Mouse (Mus musculus) intestine, postnatal 0 days (tissue): ENCODE measurements around the gene Add3. TPM values are rescaled to one million over a fixed set of nuclear protein-coding genes. Genes with fewer than 3 reads are reported as not detected.

Experiments used
- ATAC-seq: fragments of 200-750 bp; cut with Nextera tagmentation; 2 replicates; pipeline ENCODE4 v1.8.0; 2017; ENCODE audit warnings: mild to moderate bottlenecking, moderate TSS enrichment, moderate library complexity
- H3K27ac ChIP-seq: fragments of 300-500 bp; sonication (generic); 2 replicates; pipeline ENCODE4 v1.5.1; 2014; ENCODE audit warnings: mild to moderate bottlenecking, low read depth, low read length, moderate library complexity
- H3K27me3 ChIP-seq: fragments of 300-500 bp; sonication (generic); replicated peaks from 2 replicates; pipeline ENCODE4 v1.6.1; 2014; ENCODE audit warnings: low read length, mixed read lengths; ENCODE audit not compliant: control insufficient read depth, insufficient read depth
- H3K36me3 ChIP-seq: fragments of 300-500 bp; sonication (generic); 2 replicates; pipeline ENCODE4 v1.6.1; 2014; ENCODE audit warnings: mild to moderate bottlenecking, moderate library complexity; ENCODE audit not compliant: control insufficient read depth, insufficient read depth
- H3K4me1 ChIP-seq: fragments of 300-500 bp; sonication (generic); replicated peaks from 2 replicates; pipeline ENCODE4 v1.6.1; 2014; ENCODE audit warnings: antibody characterized with exemption, low read length, mixed read lengths; ENCODE audit not compliant: control insufficient read depth, insufficient read depth
- H3K4me2 ChIP-seq: fragments of 300-500 bp; sonication (generic); replicated peaks from 2 replicates; pipeline ENCODE4 v1.6.1; 2014; ENCODE audit warnings: low read depth, mild to moderate bottlenecking, moderate library complexity
- H3K4me3 ChIP-seq: fragments of 300-500 bp; sonication (generic); 2 replicates; pipeline ENCODE4 v1.5.1; 2014; ENCODE audit warnings: low read depth, low read length
- H3K9ac ChIP-seq: fragments of 300-500 bp; sonication (generic); 2 replicates; pipeline ENCODE4 v1.6.1; 2014; ENCODE audit warnings: mild to moderate bottlenecking, low read depth, low read length
- H3K9me3 ChIP-seq: fragments of 300-500 bp; sonication (generic); 2 replicates; pipeline ENCODE4 v1.6.1; 2016; ENCODE audit warnings: mixed run types; ENCODE audit not compliant: control insufficient read depth
- CTCF ChIP-seq: sonication (generic); IDR thresholded peaks from 2 replicates; pipeline ENCODE4 v1.5.1; 2016; ENCODE audit warnings: low read depth, mild to moderate bottlenecking, control low read depth, antibody characterized with exemption, moderate library complexity
- WGBS: fragments of 180-500 bp; shearing (Covaris S2); extraction: QIAGEN DNeasy Blood & Tissue Kit; methylation state at CpG from one replicate; pipeline ENCODE4 v1.1.7; 2014; 5-methylcytosine and 5-hydroxymethylcytosine counted together
- polyA plus RNA-seq: library from polyadenylated mRNA; unstranded; fragments of >200 nt; fragmentation: Nextera tagmentation; extraction: Ambion mirVana; gene quantifications from 2 replicates; pipeline ENCODE4 v1.2.1, GENCODE M21; 2015

Add3 gene
- polyA plus RNA-seq, 1 experiment from 2014 or later: 46.8 TPM

- 82% methylated on average over 2 of the region's 2 CpGs for WGBS
- H3K36me3 ChIP-seq: no peaks in the 10 kb centered on the region; the same call in 1 of the 2 replicates
- no peak overlapping the region for H3K27ac ChIP-seq
- H3K9ac ChIP-seq: no peak overlapping the region
- H3K4me3 ChIP-seq: no peak overlapping the region
- H3K27me3 ChIP-seq: no peaks in the 10 kb centered on the region
- TF ChIP-seq CTCF: no peak
- 0 out of 2 replicates have a peak, but pooled peaks cover 3% of the 10 kb centered on the region for H3K4me1 ChIP-seq
- H3K9me3 ChIP-seq: no peaks in the 10 kb centered on the region
- no peak for ATAC-seq
- no peak overlapping the region for H3K4me2 ChIP-seq
These were observed 33.8 kb downstream of the Add3 start for GRCm38 (mm10) chr19:53174034-53174433.

DNA sequence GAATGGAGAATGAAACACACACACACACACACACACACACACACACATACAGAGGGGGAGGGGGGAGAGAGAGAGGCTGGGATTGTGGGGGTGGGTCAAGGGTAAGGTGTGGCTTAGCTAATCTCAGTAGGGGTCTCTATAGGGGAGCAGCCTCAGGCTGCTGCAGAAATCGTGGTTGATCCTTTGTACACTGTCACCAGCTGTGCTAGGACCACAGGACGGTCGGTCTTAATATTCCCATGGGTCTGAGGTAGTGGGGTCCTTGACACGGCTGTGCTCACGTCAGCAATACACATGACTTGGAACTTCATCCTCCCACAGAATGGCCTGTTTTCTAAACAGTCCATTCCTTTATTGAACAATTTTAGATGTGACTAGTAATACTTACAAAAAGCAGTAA is 35.3 kb downstream of the Add3 start:
- no peak for ATAC-seq
- WGBS: 84% methylated on average over 5 of the region's 5 CpGs

DNA sequence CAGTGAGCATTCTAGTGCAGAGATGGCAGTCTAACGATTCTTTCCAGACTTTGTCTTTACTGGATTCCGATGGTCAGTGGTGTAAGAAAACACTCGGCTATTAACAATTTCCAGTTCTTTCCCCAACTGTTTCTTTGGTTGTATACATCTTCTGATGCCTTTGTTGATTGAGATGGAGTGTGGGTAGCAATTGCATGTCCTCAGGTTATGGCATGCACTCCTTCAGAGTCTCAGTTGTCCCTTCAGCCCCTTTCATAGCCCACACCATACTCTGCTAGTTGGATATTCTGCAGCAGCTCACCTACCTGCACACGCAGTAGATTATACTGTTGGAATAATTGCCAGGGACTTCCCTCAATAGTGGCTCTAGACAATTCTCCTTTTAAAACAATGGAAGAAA is 36.3 kb downstream of the Add3 start:
- H3K4me3 ChIP-seq: no peak overlapping the region
- H3K27me3 ChIP-seq: no peaks in the 10 kb centered on the region
- H3K36me3 ChIP-seq: no peaks in the 10 kb centered on the region
- no peaks in the 10 kb centered on the region for H3K4me1 ChIP-seq
- WGBS: 82% methylated on average over 4 of the region's 4 CpGs
- H3K9ac ChIP-seq: no peak overlapping the region
- H3K9me3 ChIP-seq: no peaks in the 10 kb centered on the region
- no peak for ATAC-seq
- H3K27ac ChIP-seq: no peak overlapping the region
- TF ChIP-seq CTCF: no peak
- H3K4me2 ChIP-seq: no peak overlapping the region

More for the DNA sequence above, 35.3 kb downstream of the Add3 start:
- H3K4me1 ChIP-seq: no peaks in the 10 kb centered on the region
- H3K9me3 ChIP-seq: no peaks in the 10 kb centered on the region
- H3K4me2 ChIP-seq: no peak overlapping the region
- no peak overlapping the region for H3K4me3 ChIP-seq
- no peak overlapping the region for H3K9ac ChIP-seq
- no peak overlapping the region for H3K27ac ChIP-seq
- TF ChIP-seq CTCF: no peak
- H3K27me3 ChIP-seq: no peaks in the 10 kb centered on the region
- H3K36me3 ChIP-seq: no peaks in the 10 kb centered on the region; the same call in 1 of the 2 replicates

- Histone ChIP-seq H3K27me3 (no peaks in the 10 kb centered on the region), H3K4me3 (no peak overlapping the region), H3K9me3 (no peaks in the 10 kb centered on the region), H3K27ac (no peak overlapping the region), H3K36me3 (no peaks in the 10 kb centered on the region), H3K9ac (no peak overlapping the region), H3K4me1 (no peaks in the 10 kb centered on the region), H3K4me2 (no peak overlapping the region)
- 91% methylated on average over 20 of the region's 20 CpGs for WGBS
- no peak for TF ChIP-seq CTCF
- ATAC-seq: no peak
These were observed 38.6 kb downstream of the Add3 start for GRCm38 (mm10) chr19:53178611-53179528.

DNA sequence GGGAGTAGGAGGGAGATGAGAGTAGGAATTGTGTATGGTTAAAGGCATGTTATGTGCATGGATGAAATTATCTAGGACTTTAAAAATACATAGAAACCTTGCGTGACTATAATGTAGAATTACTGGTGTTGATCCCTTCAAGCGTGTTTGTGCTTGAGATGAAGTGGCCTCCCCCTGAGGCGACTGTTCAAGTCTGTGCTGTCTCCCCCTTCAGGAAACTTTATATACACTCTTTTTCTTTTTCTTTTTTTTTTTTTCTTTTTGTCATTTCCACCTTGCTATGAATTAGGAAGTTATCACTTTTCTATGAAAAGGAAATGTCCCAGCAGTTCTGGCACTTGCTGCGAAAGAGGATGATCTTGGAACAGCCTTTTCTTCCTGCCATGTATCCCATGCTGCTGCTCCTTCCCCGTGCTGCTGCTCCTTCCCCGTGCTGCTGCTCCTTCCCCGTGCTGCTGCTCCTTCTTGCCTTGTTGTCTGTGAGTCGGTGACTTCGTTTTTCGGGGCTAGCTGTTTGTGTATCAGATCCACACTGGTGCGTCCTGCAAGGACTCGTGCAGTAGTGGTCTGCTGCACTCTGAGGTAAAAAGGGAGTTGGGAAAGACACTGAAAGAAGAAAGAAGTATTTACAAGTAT is 40.0 kb downstream of the Add3 start:
- Histone ChIP-seq H3K36me3 (no peaks in the 10 kb centered on the region), H3K4me1 (peaks cover 4% of the 10 kb centered on the region), H3K4me2 (no peak overlapping the region), H3K4me3 (no peak overlapping the region), H3K9ac (no peak overlapping the region), H3K27me3 (no peaks in the 10 kb centered on the region), H3K27ac (no peak overlapping the region), H3K9me3 (no peaks in the 10 kb centered on the region)
- TF ChIP-seq CTCF: peak; percentile 30
- WGBS: 75% methylated on average over 12 of the region's 12 CpGs
- no peak for ATAC-seq

GRCm38 (mm10) chr19:53181003-53181861 is 41.0 kb downstream of the Add3 start:
- no peaks in the 10 kb centered on the region for H3K9me3 ChIP-seq
- H3K36me3 ChIP-seq: no peaks in the 10 kb centered on the region
- 66% methylated on average over 19 of the region's 19 CpGs for WGBS
- no peaks in the 10 kb centered on the region for H3K27me3 ChIP-seq
- no peak overlapping the region for H3K4me3 ChIP-seq
- TF ChIP-seq CTCF: no peak
- H3K4me1 ChIP-seq: peaks cover 4% of the 10 kb centered on the region
- H3K27ac ChIP-seq: peak overlapping the region; percentile 46; the same call in 1 of the 2 replicates
- H3K4me2 ChIP-seq: no peak overlapping the region
- ATAC-seq: no peak
- no peak overlapping the region for H3K9ac ChIP-seq
